Mouse (Mus musculus) spleen, adult 2 months (tissue): ENCODE measurements around the gene Fmnl3. TPM values are rescaled to one million over a fixed set of nuclear protein-coding genes. Genes with fewer than 3 reads are reported as not detected.

Experiments used
- DNase-seq, 2 experiments: peaks; one replicate each; pipeline versions ENCODE4 v3.0.0 to v3.0.0-alpha.2; 2012 to 2021; ENCODE audit warnings: low spot score in 2 of 2, low read depth in 1 of 2
- H3K27ac ChIP-seq: fragments of 200-500 bp; 2 replicates; pipeline ENCODE4 v1.5.1; 2012; ENCODE audit warnings: low read length, inconsistent platforms; ENCODE audit not compliant: insufficient read depth
- H3K27me3 ChIP-seq: fragments of 200-500 bp; 2 replicates; pipeline ENCODE4 v1.6.1; 2012; ENCODE audit warnings: mild to moderate bottlenecking, moderate library complexity, low read length, inconsistent platforms; ENCODE audit not compliant: control insufficient read depth, insufficient read depth
- H3K36me3 ChIP-seq: fragments of 200-500 bp; 2 replicates; pipeline ENCODE4 v1.6.1; 2012; ENCODE audit warnings: mild to moderate bottlenecking, low read length, inconsistent platforms; ENCODE audit not compliant: control insufficient read depth, insufficient read depth
- H3K4me1 ChIP-seq: fragments of 200-500 bp; 2 replicates; pipeline ENCODE4 v1.6.1; 2011; ENCODE audit warnings: inconsistent platforms; ENCODE audit not compliant: control insufficient read depth, insufficient read depth, insufficient read length
- H3K4me3 ChIP-seq: fragments of 200-500 bp; 2 replicates; pipeline ENCODE4 v1.5.1; 2011; ENCODE audit warnings: mild to moderate bottlenecking, inconsistent platforms; ENCODE audit not compliant: insufficient read depth, insufficient read length; ENCODE audit errors: extremely low read depth
- CTCF ChIP-seq: fragments of 200-500 bp; IDR thresholded peaks from 2 replicates; pipeline ENCODE4 v1.5.1; 2011; ENCODE audit warnings: mild to moderate bottlenecking, inconsistent platforms; ENCODE audit not compliant: insufficient read depth, insufficient read length, insufficient replicate concordance; ENCODE audit errors: extremely low read depth
- POLR2A ChIP-seq: fragments of 200-500 bp; IDR thresholded peaks from 2 replicates; pipeline ENCODE4 v1.6.1; 2011; ENCODE audit warnings: low read depth, low read length, inconsistent platforms
- whole genome bisulfite sequencing: fragments of 180-500 bp; shearing (Covaris S2); methylation state at CpG from one replicate; pipeline ENCODE4 v1.1.7; 2018; 5-methylcytosine and 5-hydroxymethylcytosine counted together
- polyA plus RNA-seq: library from polyadenylated mRNA; depleted of rRNA; stranded (reverse); fragments of >200 nt; gene quantifications from 2 replicates; pipeline ENCODE4 v1.2.3, GENCODE M21; 2012; rRNA removed

Gene Fmnl3
- 25.6 and 30.8 TPM in 2 replicates for polyA plus RNA-seq

DNA sequence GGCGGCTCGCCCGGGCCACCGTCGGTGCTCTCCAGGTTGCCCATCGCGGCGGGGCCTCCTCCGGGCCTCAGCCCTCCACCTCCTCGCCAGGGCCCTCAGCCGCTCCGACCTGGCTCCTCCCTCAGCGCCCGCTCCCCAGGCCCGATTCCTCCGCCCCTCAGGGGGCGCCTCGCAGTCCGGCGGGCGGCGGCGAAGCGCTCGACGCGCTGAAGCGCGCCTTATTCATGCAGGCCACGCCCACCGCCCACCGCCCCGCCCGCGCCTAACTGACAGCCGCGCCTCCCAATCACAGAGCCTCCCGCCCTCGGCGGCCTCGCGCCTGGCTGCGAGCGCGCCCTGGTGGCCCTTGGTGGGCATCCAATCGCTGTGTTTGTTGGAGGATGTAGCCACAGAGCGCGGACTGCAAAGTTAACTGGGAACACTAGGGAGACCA, at the start of gene Fmnl3:
Gene Fmnl3, minus strand, starts transcription at position 224 of the 433 bp plus-strand sequence.
- DNase-seq = peak; percentile 84 to 95
- peak within 1 kb of the TSS; percentile 80 for H3K27ac ChIP-seq

DNA sequence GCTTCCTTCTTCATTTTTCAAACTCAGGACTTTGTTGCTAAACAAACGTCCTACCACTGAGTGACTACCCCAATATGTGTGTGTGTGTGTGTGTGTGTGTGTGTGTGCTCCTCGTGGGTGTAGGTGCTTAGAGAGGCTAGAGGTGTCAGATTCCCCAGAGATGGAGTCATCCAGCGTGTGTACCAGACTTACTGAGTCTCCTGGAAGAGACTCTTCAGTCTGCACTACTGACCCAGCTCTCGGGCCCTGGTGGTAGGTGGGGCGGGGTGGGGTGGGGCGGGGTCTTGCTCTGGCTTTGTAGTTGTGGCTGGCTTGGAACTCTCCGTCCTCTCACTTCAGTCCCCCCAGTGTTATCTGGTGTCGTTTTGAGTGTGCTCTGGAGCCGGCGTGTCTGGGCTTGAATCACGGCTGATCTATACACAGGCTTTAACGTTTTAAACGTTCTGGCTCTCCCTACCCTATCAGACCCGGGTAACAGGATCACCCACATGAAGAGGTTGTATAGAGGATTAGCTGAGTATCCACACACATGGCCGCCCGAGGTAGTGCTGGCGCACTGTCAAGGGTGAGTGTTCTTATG, 47.5 kb upstream of the Fmnl3 start:
- Histone ChIP-seq H3K36me3 (no peaks in the 10 kb centered on the region), H3K4me1 (peaks cover 4% of the 10 kb centered on the region; the same call in 1 of the 2 replicates), H3K27me3 (no peaks in the 10 kb centered on the region), H3K4me3 (no peak overlapping the region), H3K27ac (no peak overlapping the region)
- TF ChIP-seq CTCF (no peak), POLR2A (no peak)
- WGBS = 72% methylated on average over 17 of the region's 17 CpGs
- no peak for DNase-seq

More for the DNA sequence above, at the start of gene Fmnl3:
- Histone ChIP-seq H3K4me1 (peaks cover 3% of the 10 kb centered on the region; the same call in 1 of the 2 replicates), H3K36me3 (no peaks in the 10 kb centered on the region), H3K27me3 (no peaks in the 10 kb centered on the region), H3K4me3 (peak within 1 kb of the TSS; percentile 92)
- WGBS = under 1% methylated on average over 47 of the region's 48 CpGs
- TF ChIP-seq POLR2A (peak; percentile 48), CTCF (peak; percentile 96)

GRCm38 (mm10) chr15:99416957-99417356, 46.7 kb upstream of the Fmnl3 start:
- Histone ChIP-seq H3K27ac (no peak overlapping the region), H3K27me3 (no peaks in the 10 kb centered on the region), H3K4me1 (peaks cover 4% of the 10 kb centered on the region; the same call in 1 of the 2 replicates), H3K4me3 (no peak overlapping the region), H3K36me3 (no peaks in the 10 kb centered on the region)
- DNase-seq = no peak
- 42% methylated on average over 4 of the region's 4 CpGs for WGBS
- TF ChIP-seq POLR2A = no peak
- TF ChIP-seq CTCF = no peak

DNA sequence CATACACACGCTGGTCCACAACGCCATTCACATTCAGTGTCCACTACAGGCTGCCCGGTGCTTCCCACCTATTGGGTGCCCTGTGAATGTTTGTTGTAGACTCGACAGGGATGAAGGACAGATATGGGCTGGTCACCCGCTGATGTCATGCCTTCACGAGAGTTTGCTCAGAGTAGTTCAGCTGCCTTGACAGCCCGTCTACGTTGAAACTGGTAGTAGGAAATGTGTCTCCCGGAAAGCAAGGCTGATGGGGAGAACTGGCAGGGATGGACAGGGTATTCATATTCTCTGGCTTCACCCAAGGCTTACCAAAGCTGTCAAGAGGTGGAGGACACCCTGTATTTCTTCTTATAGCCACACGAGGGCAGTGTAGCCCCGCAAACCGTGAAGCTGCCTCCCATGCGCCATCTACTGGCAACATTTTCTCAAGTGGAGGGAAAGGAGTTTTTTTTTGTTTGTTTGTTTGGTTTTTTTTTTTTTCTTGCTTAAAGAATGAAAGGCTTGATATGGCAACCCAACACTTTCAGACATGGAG, 46.1 kb upstream of the Fmnl3 start:
- Histone ChIP-seq H3K4me1 (peaks cover 4% of the 10 kb centered on the region; the same call in 1 of the 2 replicates), H3K4me3 (no peak overlapping the region), H3K27me3 (no peaks in the 10 kb centered on the region), H3K27ac (no peak overlapping the region), H3K36me3 (no peaks in the 10 kb centered on the region)
- TF ChIP-seq POLR2A (no peak), CTCF (peak; percentile 100)
- 18% methylated on average over 13 of the region's 13 CpGs for WGBS
- peak; percentile 70 to 81 for DNase-seq

- H3K27ac ChIP-seq = no peak overlapping the region
- peak; percentile 52 to 57 for DNase-seq
- H3K4me1 ChIP-seq = peaks cover 1% of the 10 kb centered on the region; the same call in 1 of the 2 replicates
- 11% methylated on average over 2 of the region's 2 CpGs for WGBS
- H3K4me3 ChIP-seq = no peak overlapping the region
- H3K36me3 ChIP-seq = no peaks in the 10 kb centered on the region
- no peaks in the 10 kb centered on the region for H3K27me3 ChIP-seq
- TF ChIP-seq CTCF = peak; percentile 31; the same call in 1 of the 2 replicates
- TF ChIP-seq POLR2A = no peak
These were observed 45.5 kb upstream of the Fmnl3 start for GRCm38 (mm10) chr15:99415793-99416192.

DNA sequence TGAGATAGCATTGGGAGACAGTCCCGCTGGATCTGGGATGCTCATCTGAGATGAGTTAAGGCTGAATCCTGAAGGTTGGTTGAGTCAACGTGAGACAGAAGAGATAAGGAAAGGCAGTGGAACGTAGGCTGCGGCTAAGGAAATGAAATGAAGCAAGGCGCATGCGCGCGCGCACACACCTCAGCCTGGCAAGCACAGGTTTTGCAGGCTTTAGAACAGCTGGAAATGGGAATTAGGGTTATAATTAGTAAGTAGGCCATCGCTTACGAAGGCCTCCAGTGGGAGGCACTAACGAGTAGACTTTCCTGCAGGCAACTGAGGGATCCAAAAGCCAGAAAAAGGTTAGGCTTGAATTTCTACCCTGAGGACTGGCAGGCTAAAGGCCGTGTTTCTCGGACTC, 41.5 kb upstream of the Fmnl3 start:
- Histone ChIP-seq H3K27ac (no peak overlapping the region), H3K36me3 (peaks cover 27% of the 10 kb centered on the region), H3K4me3 (no peak overlapping the region), H3K4me1 (no peaks in the 10 kb centered on the region; the same call in 1 of the 2 replicates), H3K27me3 (no peaks in the 10 kb centered on the region)
- TF ChIP-seq CTCF (no peak), POLR2A (no peak)
- DNase-seq = no peak
- WGBS = 82% methylated on average over 14 of the region's 14 CpGs

- Histone ChIP-seq H3K27me3 (no peaks in the 10 kb centered on the region), H3K4me3 (no peak overlapping the region), H3K36me3 (peaks cover 54% of the 10 kb centered on the region), H3K27ac (no peak overlapping the region), H3K4me1 (no peaks in the 10 kb centered on the region)
- no peak for DNase-seq
- TF ChIP-seq POLR2A (no peak), CTCF (no peak)
- 96% methylated on average over 9 of the region's 9 CpGs for WGBS
These were observed 38.6 kb upstream of the Fmnl3 start for GRCm38 (mm10) chr15:99408845-99409244.
